Mouse (Mus musculus) heart, embryonic 10.5 days (tissue): ENCODE measurements around the gene Vmn1r8. TPM values are rescaled to one million over a fixed set of nuclear protein-coding genes. Genes with fewer than 3 reads are reported as not detected.
"Not testable (repeated sequence)": the region's sequence is repeated elsewhere in the genome, so short reads cannot be mapped to it uniquely, and the experiment has no call there.

Experiments used
- DNase-seq: peaks from one replicate; pipeline ENCODE4 v3.0.0-alpha.2; 2017; ENCODE audit warnings: low spot score
- H3K27ac ChIP-seq: fragments of 300-500 bp; sonication (generic); 2 replicates; pipeline ENCODE4 v1.5.1; 2016; ENCODE audit warnings: mild to moderate bottlenecking
- H3K27me3 ChIP-seq: fragments of 300-500 bp; sonication (generic); 2 replicates; pipeline ENCODE4 v1.6.1; 2016; ENCODE audit warnings: mild to moderate bottlenecking; ENCODE audit not compliant: poor library complexity, insufficient read depth, severe bottlenecking
- H3K36me3 ChIP-seq: fragments of 300-500 bp; sonication (generic); 2 replicates; pipeline ENCODE4 v1.6.1; 2016; ENCODE audit warnings: mild to moderate bottlenecking, moderate library complexity
- H3K4me1 ChIP-seq: fragments of 300-500 bp; sonication (generic); 2 replicates; pipeline ENCODE4 v1.6.1; 2016; ENCODE audit warnings: mild to moderate bottlenecking
- H3K4me3 ChIP-seq: fragments of 300-500 bp; sonication (generic); 2 replicates; pipeline ENCODE4 v1.5.1; 2016; ENCODE audit warnings: mild to moderate bottlenecking, moderate library complexity
- H3K9me3 ChIP-seq: fragments of 300-500 bp; sonication (generic); 2 replicates; pipeline ENCODE4 v1.6.1; 2016; ENCODE audit warnings: mild to moderate bottlenecking, moderate library complexity
- WGBS: fragments of 180-500 bp; shearing (Covaris S2); methylation state at CpG from one replicate; pipeline ENCODE4 v1.1.7; 2016; 5-methylcytosine and 5-hydroxymethylcytosine counted together
- polyA plus RNA-seq: library from polyadenylated mRNA; unstranded; fragments of >200 nt; fragmentation: Nextera tagmentation; extraction: Ambion mirVana; gene quantifications from 2 replicates; pipeline ENCODE4 v1.2.1, GENCODE M21; 2016

Vmn1r8 gene
- not detected in 2 replicates for polyA plus RNA-seq

DNA sequence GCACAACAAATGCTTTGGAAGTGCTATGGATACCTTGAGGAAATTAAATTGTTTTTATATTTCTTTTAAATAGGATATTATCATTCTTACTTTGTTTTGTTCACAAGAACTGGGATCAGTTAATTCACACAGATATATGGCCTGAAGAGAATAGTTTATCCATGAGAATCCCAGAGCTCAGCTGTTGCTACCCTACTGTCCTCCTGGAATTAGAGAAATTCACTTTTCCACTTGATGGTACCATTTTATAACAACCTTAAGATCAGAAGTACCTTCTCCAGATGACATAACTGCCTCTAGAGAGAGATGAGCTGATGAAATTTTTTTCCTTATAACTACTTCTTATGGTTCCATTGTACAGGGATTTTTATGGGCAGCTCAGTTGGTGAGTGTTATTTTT, at the start of gene Vmn1r8:
Gene Vmn1r8 (plus strand): TSS at position 301 of the 400 bp plus-strand sequence.
- H3K9me3 ChIP-seq, result no peaks in the 10 kb centered on the region
- no peak within 1 kb of the TSS for H3K4me3 ChIP-seq
- H3K27ac ChIP-seq, result no peak within 1 kb of the TSS
- no peaks in the 10 kb centered on the region for H3K36me3 ChIP-seq
- no peaks in the 10 kb centered on the region for H3K27me3 ChIP-seq
- no peak for DNase-seq
- H3K4me1 ChIP-seq, result no peaks in the 10 kb centered on the region

DNA sequence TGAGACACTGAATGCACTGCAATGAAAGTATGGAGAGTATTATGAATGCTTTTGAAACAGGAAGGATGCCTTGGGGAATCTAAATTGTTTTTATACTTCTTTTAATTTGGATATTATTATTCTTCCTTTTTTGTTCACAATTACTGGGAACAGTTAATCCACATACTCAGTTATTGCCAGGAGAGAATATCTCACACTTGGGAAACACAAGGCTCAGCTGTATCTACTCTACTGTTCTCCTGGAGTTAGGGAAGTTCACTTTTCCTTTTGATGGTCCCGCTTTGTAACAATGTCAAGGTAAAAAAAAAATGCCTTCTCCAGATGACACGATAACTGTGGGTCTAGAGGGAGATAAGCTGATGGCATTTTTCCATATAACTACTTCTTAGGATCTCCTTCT, 35.1 kb upstream of the Vmn1r8 start, which contains the start of gene Vmn1r6:
Gene Vmn1r6 (plus strand): TSS at position 301 of the 400 bp plus-strand sequence.
- no peak within 1 kb of the TSS for H3K4me3 ChIP-seq
- no peaks in the 10 kb centered on the region for H3K4me1 ChIP-seq
- H3K9me3 ChIP-seq, result no peaks in the 10 kb centered on the region
- H3K27ac ChIP-seq, result no peak within 1 kb of the TSS
- no peaks in the 10 kb centered on the region for H3K36me3 ChIP-seq
- 68% methylated on average over 2 of the region's 2 CpGs for WGBS
- no peaks in the 10 kb centered on the region for H3K27me3 ChIP-seq
- DNase-seq, result no peak

DNA sequence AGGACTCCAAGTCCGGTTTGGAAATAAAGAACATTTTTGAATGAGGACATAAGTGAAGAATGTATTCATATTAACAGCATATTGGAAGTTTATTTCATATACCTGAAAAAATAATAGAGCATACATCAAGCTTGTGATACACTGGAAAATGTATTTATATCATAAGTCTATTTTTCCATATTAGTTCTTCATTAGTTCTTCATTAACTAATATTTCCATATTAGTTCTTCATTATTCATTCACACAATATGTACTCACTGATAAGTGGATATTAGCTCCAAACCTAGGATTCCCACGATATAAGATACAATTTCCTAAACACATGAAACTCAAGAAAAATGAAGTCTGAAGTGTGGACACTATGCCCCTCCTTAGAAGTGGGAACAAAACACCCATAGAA, 6.9 kb upstream of the Vmn1r8 start, which contains the start of gene Vmn1r7:
Gene Vmn1r7 (minus strand): TSS at position 101 of the 400 bp plus-strand sequence.
- not testable (repeated sequence) for H3K9me3 ChIP-seq, DNase-seq, H3K27me3 ChIP-seq, H3K27ac ChIP-seq, H3K4me1 ChIP-seq, H3K36me3 ChIP-seq, H3K4me3 ChIP-seq
- WGBS, result 77% methylated on average over 2 of the region's 2 CpGs

DNA sequence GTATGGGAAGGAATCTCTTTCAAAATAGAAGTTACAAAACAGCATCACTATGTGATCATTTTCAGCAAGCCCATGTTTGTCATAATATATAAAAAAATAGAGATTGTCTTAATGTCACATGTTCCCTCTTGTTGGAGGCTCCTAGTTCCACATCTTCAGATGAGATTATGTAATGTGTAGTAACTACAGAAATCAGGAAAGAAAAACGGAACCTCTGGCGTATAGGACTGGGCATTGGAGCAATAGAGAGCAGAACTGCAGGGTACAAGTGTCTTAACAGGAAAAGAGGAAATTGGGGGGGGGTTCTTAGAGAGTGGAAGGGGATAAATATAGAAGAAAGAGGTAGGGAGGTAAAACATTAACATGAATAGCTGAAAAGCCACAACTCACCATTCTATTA, 2.6 kb downstream of the Vmn1r8 start:
- H3K27me3 ChIP-seq, result no peaks in the 10 kb centered on the region
- H3K4me1 ChIP-seq, result no peaks in the 10 kb centered on the region
- no peaks in the 10 kb centered on the region for H3K36me3 ChIP-seq
- no peak overlapping the region for H3K4me3 ChIP-seq
- 67% methylated on average over 2 of the region's 2 CpGs for WGBS
- H3K9me3 ChIP-seq, result no peaks in the 10 kb centered on the region
- no peak overlapping the region for H3K27ac ChIP-seq
- no peak for DNase-seq

DNA sequence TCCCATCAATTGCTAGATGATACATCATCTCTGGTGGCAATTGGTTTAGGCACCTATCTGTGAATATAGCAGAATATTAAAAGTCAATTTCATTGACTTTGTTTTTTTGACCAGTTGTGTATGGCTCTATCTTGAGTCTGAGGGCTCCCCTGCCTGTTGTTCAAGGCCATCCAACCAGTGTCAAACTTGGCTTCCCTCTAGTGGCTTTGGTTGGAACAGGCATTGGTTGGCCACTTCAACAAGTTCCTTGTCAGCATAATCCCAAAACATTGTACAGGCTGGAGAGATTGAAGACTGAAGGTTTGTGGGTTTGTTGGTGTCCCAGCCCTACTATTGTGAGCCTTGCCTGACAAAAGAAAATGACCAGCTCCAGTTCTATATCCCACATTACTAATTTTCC, 31.6 kb downstream of the Vmn1r8 start:
- Histone ChIP-seq H3K27me3 (no peaks in the 10 kb centered on the region), H3K9me3 (no peaks in the 10 kb centered on the region)
- DNase-seq, result no peak

DNA sequence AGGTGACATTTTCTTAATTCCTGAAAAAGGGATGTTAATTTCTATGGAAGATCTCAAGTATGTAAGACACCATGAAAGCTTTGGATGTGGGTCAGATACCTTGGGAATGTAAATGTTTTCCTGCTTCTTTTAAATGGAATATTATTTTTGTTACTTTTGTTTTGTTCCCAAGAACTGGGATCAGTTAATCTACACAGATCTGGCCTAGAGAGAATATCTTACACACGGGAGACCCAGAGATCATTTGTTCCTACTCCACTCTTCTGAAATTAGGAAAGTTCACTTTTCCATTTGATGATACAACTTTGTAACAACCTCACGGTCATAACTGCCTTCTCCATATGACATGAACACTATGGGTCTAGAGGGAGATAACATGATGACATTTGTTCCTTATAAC, 34.4 kb downstream of the Vmn1r8 start, which contains the start of gene Vmn1r9:
Gene Vmn1r9 (plus strand): TSS at position 301 of the 400 bp plus-strand sequence.
- WGBS, result 66% methylated on average over 2 of the region's 2 CpGs

More for the DNA sequence above, 31.6 kb downstream of the Vmn1r8 start:
- H3K27ac ChIP-seq, result no peak overlapping the region
- H3K4me1 ChIP-seq, result no peaks in the 10 kb centered on the region
- H3K36me3 ChIP-seq, result no peaks in the 10 kb centered on the region
- H3K4me3 ChIP-seq, result no peak overlapping the region

More for the DNA sequence above, 34.4 kb downstream of the Vmn1r8 start, which contains the start of gene Vmn1r9:
- Histone ChIP-seq H3K27ac (no peak within 1 kb of the TSS), H3K4me3 (no peak within 1 kb of the TSS), H3K27me3 (no peaks in the 10 kb centered on the region), H3K4me1 (no peaks in the 10 kb centered on the region), H3K36me3 (no peaks in the 10 kb centered on the region), H3K9me3 (no peaks in the 10 kb centered on the region)
- no peak for DNase-seq

Other genes with a start within 250 kb of the Vmn1r8 start
- gene Kbtbd2, start 234.5 kb upstream of the Vmn1r8 start, polyA plus RNA-seq, result 35.8 and 39.9 TPM in 2 replicates
- 122 and 142 TPM in 2 replicates for gene Fkbp9, start 200.2 kb upstream of the Vmn1r8 start, polyA plus RNA-seq
- gene Nt5c3, start 108.4 kb upstream of the Vmn1r8 start, polyA plus RNA-seq, result 74.1 and 75.4 TPM in 2 replicates
- 0.13 and 0.16 TPM in 2 replicates for gene Vmn1r4, start 108.3 kb upstream of the Vmn1r8 start, polyA plus RNA-seq
- not detected in 2 replicates for gene Vmn1r5, start 62.0 kb upstream of the Vmn1r8 start, polyA plus RNA-seq
- not detected in 2 replicates for gene Vmn1r6, start 35.0 kb upstream of the Vmn1r8 start, polyA plus RNA-seq
- not detected in 2 replicates for gene Vmn1r7, start 7.0 kb upstream of the Vmn1r8 start, polyA plus RNA-seq
- not detected in 2 replicates for gene Vmn1r9, start 34.5 kb downstream of the Vmn1r8 start, polyA plus RNA-seq
- gene Vmn1r10, start 77.2 kb downstream of the Vmn1r8 start, polyA plus RNA-seq, result not detected in 2 replicates
- gene Vmn1r11, start 101.2 kb downstream of the Vmn1r8 start, polyA plus RNA-seq, result not detected in 2 replicates
- gene Vmn1r12, start 124.6 kb downstream of the Vmn1r8 start, polyA plus RNA-seq, result not detected in 2 replicates
- gene Vmn1r13, start 171.0 kb downstream of the Vmn1r8 start, polyA plus RNA-seq, result not detected in 2 replicates
- gene Vmn1r14, start 199.4 kb downstream of the Vmn1r8 start, polyA plus RNA-seq, result not detected in 2 replicates
- gene Vmn1r15, start 225.7 kb downstream of the Vmn1r8 start, polyA plus RNA-seq, result not detected in 2 replicates